Mouse (Mus musculus) hindbrain, embryonic 11.5 days (tissue): Measurements from ENCODE around the gene Hgd. TPM values are rescaled to one million over a fixed set of nuclear protein-coding genes. Genes with fewer than 3 reads are reported as not detected.

Source experiments
- ATAC-seq: fragments of 200-750 bp; cut with Nextera tagmentation; 2 replicates; pipeline ENCODE4 v1.8.0; 2017; ENCODE audit warnings: mild to moderate bottlenecking, moderate TSS enrichment, moderate library complexity; ENCODE audit not compliant: low FRiP score
- DNase-seq: peaks from one replicate; pipeline ENCODE4 v3.0.0-alpha.2; 2015; ENCODE audit warnings: low spot score
- H3K27ac ChIP-seq: fragments of 300-500 bp; sonication (generic); 2 replicates; pipeline ENCODE4 v1.5.1; 2014; ENCODE audit warnings: mild to moderate bottlenecking, low read depth, low read length
- H3K27me3 ChIP-seq: fragments of 300-500 bp; sonication (generic); 2 replicates; pipeline ENCODE4 v1.6.1; 2014; ENCODE audit warnings: mild to moderate bottlenecking, low read length, moderate library complexity, mixed read lengths; ENCODE audit not compliant: control insufficient read depth, insufficient read depth
- H3K36me3 ChIP-seq: fragments of 300-500 bp; sonication (generic); 2 replicates; pipeline ENCODE4 v1.6.1; 2014; ENCODE audit warnings: mild to moderate bottlenecking, low read length, moderate library complexity, mixed read lengths; ENCODE audit not compliant: control insufficient read depth, insufficient read depth
- H3K4me1 ChIP-seq: fragments of 300-500 bp; sonication (generic); replicated peaks from 2 replicates; pipeline ENCODE4 v1.6.1; 2014; ENCODE audit warnings: low read length, mixed read lengths; ENCODE audit not compliant: control insufficient read depth, insufficient read depth
- H3K4me2 ChIP-seq: fragments of 300-500 bp; sonication (generic); replicated peaks from 2 replicates; pipeline ENCODE4 v1.6.1; 2014; ENCODE audit warnings: mild to moderate bottlenecking, low read depth, low read length
- H3K4me3 ChIP-seq: fragments of 300-500 bp; sonication (generic); 2 replicates; pipeline ENCODE4 v1.5.1; 2014; ENCODE audit warnings: low read depth, low read length
- H3K9ac ChIP-seq: fragments of 300-500 bp; sonication (generic); 2 replicates; pipeline ENCODE4 v1.6.1; 2014; ENCODE audit warnings: low read depth, low read length
- H3K9me3 ChIP-seq: fragments of 300-500 bp; sonication (generic); 2 replicates; pipeline ENCODE4 v1.6.1; 2016; ENCODE audit warnings: low read length; ENCODE audit not compliant: control insufficient read depth
- WGBS: fragments of 180-500 bp; shearing (Covaris S2); extraction: QIAGEN DNeasy Blood & Tissue Kit; methylation state at CpG from one replicate; pipeline ENCODE4 v1.1.7; 2014; 5-methylcytosine and 5-hydroxymethylcytosine counted together
- polyA plus RNA-seq: library from polyadenylated mRNA; unstranded; fragments of >200 nt; fragmentation: Nextera tagmentation; extraction: Ambion mirVana; gene quantifications from 2 replicates; pipeline ENCODE4 v1.2.1, GENCODE M21; 2014

Hgd gene
- polyA plus RNA-seq, 1 experiment from 2014 or later = not detected

DNA sequence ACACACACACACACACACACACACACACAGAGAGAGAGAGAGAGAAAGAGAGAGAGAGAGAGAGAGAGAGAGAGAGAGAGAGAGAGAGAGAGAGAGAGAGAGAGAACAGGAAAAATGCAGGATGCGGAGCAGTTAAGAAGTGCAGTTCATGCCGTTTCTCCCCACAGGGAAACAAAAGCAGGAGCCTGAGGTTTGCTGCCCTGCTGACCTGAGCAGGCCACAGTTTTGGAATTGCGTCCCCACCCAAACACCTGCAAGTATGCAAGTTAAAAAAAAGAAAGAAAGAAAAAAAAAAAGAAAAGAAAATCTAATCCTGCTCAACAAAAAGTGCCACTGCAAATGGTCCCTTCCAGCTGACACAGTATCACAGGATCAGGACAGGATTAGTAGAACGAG lies 96.7 kb downstream of the Hgd start:
- Histone ChIP-seq H3K27me3 (no peaks in the 10 kb centered on the region), H3K4me1 (no peaks in the 10 kb centered on the region), H3K9me3 (no peaks in the 10 kb centered on the region), H3K4me2 (no peak overlapping the region), H3K36me3 (no peaks in the 10 kb centered on the region), H3K9ac (no peak overlapping the region), H3K27ac (no peak overlapping the region), H3K4me3 (no peak overlapping the region)
- WGBS = 48% methylated on average over 4 of the region's 4 CpGs
- no peak for ATAC-seq
- no peak for DNase-seq

DNA sequence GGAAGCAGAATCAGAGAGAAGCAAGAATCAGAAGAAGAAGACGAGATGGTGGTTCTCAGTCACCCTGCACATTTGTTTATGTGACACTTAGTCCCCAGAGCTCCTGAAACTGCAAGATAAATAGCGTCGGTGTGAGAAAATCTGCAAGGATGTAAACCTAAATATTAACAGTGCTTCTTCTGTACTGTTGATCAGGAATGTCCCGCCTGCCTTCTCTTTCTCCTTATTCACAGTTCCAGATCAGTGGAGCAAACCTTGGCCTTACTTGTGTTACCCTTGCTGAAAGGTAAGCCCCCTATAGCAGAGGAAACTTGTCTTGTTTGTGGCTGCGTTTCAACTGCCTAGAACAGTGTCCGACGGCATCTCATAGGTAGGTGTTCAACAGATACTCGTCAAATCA lies 97.6 kb downstream of the Hgd start:
- Histone ChIP-seq H3K27ac (no peak overlapping the region), H3K27me3 (no peaks in the 10 kb centered on the region), H3K4me3 (no peak overlapping the region), H3K36me3 (no peaks in the 10 kb centered on the region), H3K9ac (no peak overlapping the region), H3K4me2 (no peak overlapping the region), H3K4me1 (no peaks in the 10 kb centered on the region), H3K9me3 (no peaks in the 10 kb centered on the region)
- WGBS = 76% methylated on average over 8 of the region's 8 CpGs
- ATAC-seq (no peak), DNase-seq (no peak)

DNA sequence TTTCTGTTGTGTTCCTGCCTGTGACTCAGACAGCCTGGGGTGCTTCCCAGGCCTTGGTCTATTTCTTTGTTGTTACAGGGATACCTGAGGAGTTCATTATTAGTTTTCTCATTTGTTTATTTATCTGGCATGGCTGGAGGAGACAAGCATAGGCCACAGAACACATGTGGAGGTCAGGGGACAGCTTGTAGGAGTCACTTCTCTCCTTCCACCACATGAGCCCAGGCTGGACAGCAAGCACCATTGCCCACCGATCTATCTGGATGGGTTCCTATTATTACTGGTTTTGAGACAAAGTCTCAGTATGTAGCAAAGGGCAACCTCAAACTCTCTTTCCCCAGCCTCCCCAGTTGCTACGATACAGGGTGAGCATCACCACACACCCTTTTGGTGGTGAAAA lies 100.3 kb downstream of the Hgd start:
- 64% methylated on average over 2 of the region's 2 CpGs for WGBS
- DNase-seq (no peak), ATAC-seq (no peak)
- H3K9me3 ChIP-seq = no peaks in the 10 kb centered on the region
- H3K27ac ChIP-seq = no peak overlapping the region
- H3K4me3 ChIP-seq = no peak overlapping the region
- peaks cover 5% of the 10 kb centered on the region; the same call in 1 of the 2 replicates for H3K4me1 ChIP-seq
- no peak overlapping the region for H3K9ac ChIP-seq
- no peak overlapping the region for H3K4me2 ChIP-seq
- H3K27me3 ChIP-seq = no peaks in the 10 kb centered on the region
- no peaks in the 10 kb centered on the region for H3K36me3 ChIP-seq

DNA sequence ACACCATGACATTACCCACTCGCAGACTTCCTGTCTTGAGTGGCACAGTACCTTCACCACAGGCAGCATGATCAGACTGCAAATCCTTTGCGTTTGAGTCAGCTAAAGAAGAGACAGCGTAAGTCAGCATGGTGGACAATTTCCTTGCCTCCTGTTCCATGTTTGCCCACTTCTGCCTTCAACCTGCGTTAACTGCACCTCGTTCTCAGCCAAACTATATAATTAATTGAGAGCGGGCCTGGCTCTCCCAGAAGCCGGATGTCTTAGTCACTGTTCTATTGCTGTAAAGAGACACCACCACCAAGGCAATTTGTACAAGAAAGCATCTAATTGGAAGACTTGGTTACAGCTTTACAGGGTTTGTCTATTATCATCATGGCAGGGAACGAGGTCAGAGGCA lies 100.9 kb downstream of the Hgd start:
- Histone ChIP-seq H3K4me3 (no peak overlapping the region), H3K9ac (no peak overlapping the region), H3K4me1 (peaks cover 8% of the 10 kb centered on the region; the same call in 1 of the 2 replicates), H3K27me3 (no peaks in the 10 kb centered on the region), H3K36me3 (no peaks in the 10 kb centered on the region), H3K27ac (no peak overlapping the region), H3K9me3 (no peaks in the 10 kb centered on the region), H3K4me2 (no peak overlapping the region)
- WGBS = 77% methylated on average over 8 of the region's 8 CpGs
- ATAC-seq = no peak
- DNase-seq = no peak

Other genes starting within 250 kb of the Hgd start
- gene Stxbp5l, start 195.2 kb upstream of the Hgd start, polyA plus RNA-seq = 3.8 and 7.8 TPM in 2 replicates
- gene Gtf2e1, start 40.4 kb upstream of the Hgd start, polyA plus RNA-seq = 50.5 and 50.8 TPM in 2 replicates
- 42.1 and 45.6 TPM in 2 replicates for gene Rabl3, start 40.3 kb upstream of the Hgd start, polyA plus RNA-seq
- gene Ndufb4, start 74.3 kb downstream of the Hgd start, polyA plus RNA-seq = 54.0 and 60.0 TPM in 2 replicates
- 231 and 271 TPM in 2 replicates for gene Fstl1, start 196.7 kb downstream of the Hgd start, polyA plus RNA-seq